Mouse (Mus musculus): ENCODE measurements at regions not wholly inside any gene's neighbourhood (a gene's known extent, or its start where the extent isn't known, plus 50 kb on each side); places are given as distances from the start of the nearest gene placed in this dataset.

DNA sequence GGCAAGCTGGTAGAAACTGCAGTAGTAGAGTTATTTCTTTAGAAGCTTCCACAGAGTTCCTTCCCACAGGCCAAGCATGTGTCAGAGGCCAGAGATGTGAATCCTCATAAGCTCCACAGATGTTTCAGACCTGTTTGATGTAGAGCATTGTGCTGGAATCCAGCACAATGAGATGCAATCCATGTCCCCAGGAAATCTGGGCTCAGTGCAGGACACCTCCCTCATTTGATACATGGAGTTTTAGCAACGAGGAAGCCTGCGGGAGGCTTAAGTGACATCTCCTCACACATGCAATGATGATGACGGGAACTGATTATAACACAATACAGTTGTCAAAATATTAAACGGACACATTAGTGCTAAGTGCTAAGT is 133.7 kb downstream of the Slc30a10 start:
- no peak overlapping the region for H3K27ac ChIP-seq
- 90% methylated on average over 4 of the region's 4 CpGs for WGBS
- no peaks in the 10 kb centered on the region for H3K9me3 ChIP-seq (replicated peaks; ENCODE audit: low read length)
- no peak for ATAC-seq (replicated peaks; ENCODE audit: low FRiP score, low read depth)
- TF ChIP-seq CTCF (IDR thresholded peaks at IDR 0.05; ENCODE audit: low read depth): no peak
- H3K4me3 ChIP-seq (replicated peaks; ENCODE audit: low read depth, low read length): no peak overlapping the region
- no peak overlapping the region for H3K9ac ChIP-seq (ENCODE audit: low read depth, low read length)
- H3K36me3 ChIP-seq (ENCODE audit: insufficient read depth, low read length): no peaks in the 10 kb centered on the region
- no peaks in the 10 kb centered on the region for H3K27me3 ChIP-seq (ENCODE audit: insufficient read depth, low read length)
- DNase-seq (ENCODE audit: low spot score): no peak
- H3K4me2 ChIP-seq (ENCODE audit: low read length): no peak overlapping the region
- H3K4me1 ChIP-seq (replicated peaks; ENCODE audit: insufficient read depth, low read length): no peaks in the 10 kb centered on the region

DNA sequence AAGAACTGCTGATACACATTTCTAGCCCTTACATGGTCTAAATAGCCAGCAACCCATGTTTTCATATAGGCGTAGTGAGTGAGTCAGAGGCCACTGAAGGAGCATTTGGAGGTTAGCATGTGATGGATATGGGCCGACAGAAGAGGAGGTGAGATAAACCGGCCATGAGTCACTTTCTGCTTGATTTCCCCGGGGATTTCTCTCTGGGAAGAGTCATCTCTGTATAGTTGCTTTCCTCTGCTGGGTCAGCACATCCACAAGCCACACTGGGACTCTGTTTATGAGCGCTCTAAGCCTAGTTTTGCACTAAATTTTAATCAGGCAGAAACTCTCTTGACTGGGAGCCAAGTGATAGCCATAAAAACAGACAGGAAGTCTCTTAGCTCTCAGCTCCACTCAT is 142.2 kb downstream of the Slc30a10 start:
- H3K9ac ChIP-seq (ENCODE audit: low read depth, low read length): no peak overlapping the region
- H3K36me3 ChIP-seq (ENCODE audit: insufficient read depth, low read length): no peaks in the 10 kb centered on the region
- DNase-seq (ENCODE audit: low spot score) (no peak), ATAC-seq (replicated peaks; ENCODE audit: low FRiP score, low read depth) (no peak)
- no peak overlapping the region for H3K27ac ChIP-seq
- no peak overlapping the region for H3K4me2 ChIP-seq (ENCODE audit: low read length)
- H3K4me1 ChIP-seq (replicated peaks; ENCODE audit: insufficient read depth, low read length): no peaks in the 10 kb centered on the region
- TF ChIP-seq CTCF (IDR thresholded peaks at IDR 0.05; ENCODE audit: low read depth): no peak
- WGBS: 62% methylated on average over 5 of the region's 5 CpGs
- H3K9me3 ChIP-seq (replicated peaks; ENCODE audit: low read length): 0 out of 2 replicates have a peak, but pooled peaks cover 3% of the 10 kb centered on the region
- H3K4me3 ChIP-seq (replicated peaks; ENCODE audit: low read depth, low read length): no peak overlapping the region
- H3K27me3 ChIP-seq (ENCODE audit: insufficient read depth, low read length): no peaks in the 10 kb centered on the region

DNA sequence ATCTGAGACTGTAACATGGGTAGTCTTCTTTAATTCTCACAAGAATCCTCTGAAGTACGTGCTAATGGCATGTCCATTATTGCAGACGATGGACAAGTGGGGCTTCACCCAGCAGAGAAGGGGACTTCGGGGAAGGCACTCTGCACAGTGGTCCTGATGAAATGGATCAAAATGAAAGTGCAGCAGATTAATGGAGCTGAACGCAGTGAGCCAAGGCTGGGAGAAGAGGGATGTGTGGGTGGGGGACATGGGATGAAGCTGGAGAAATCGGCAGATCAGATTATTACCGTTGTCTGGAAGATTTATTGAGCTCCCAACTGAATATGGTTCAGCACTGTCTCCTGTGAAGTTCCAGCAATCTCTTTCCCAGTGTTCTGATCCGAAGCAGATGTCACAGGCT is 143.9 kb downstream of the Slc30a10 start:
- Histone ChIP-seq H3K9ac (ENCODE audit: low read depth, low read length) (no peak overlapping the region), H3K4me1 (replicated peaks; ENCODE audit: insufficient read depth, low read length) (no peaks in the 10 kb centered on the region), H3K9me3 (replicated peaks; ENCODE audit: low read length) (0 out of 2 replicates have a peak, but pooled peaks cover 3% of the 10 kb centered on the region), H3K4me3 (replicated peaks; ENCODE audit: low read depth, low read length) (no peak overlapping the region), H3K27ac (no peak overlapping the region), H3K27me3 (ENCODE audit: insufficient read depth, low read length) (no peaks in the 10 kb centered on the region), H3K4me2 (ENCODE audit: low read length) (no peak overlapping the region), H3K36me3 (ENCODE audit: insufficient read depth, low read length) (no peaks in the 10 kb centered on the region)
- WGBS: 38% methylated on average over 7 of the region's 7 CpGs
- no peak for ATAC-seq (replicated peaks; ENCODE audit: low FRiP score, low read depth)
- TF ChIP-seq CTCF (IDR thresholded peaks at IDR 0.05; ENCODE audit: low read depth): no peak
- peak; percentile 25 for DNase-seq (ENCODE audit: low spot score)

DNA sequence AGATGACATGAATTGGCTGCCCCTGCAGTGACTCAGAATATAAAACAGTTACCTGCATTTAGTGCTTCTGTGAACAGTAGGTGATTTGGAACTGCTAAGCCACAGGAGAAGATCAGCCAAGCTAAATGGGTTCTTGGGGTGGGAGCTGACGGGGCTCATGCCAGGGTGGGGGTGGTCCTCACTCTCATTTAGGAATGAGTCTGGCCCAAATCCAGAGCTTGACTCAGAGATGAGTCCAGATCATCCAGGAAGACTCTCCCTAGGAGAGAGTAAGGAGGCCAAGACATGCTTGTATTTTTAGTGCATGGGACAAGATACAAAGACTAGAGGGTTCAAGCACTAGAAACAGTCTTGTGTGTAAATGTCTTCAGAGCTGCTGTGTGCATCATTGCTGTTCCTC is 146.5 kb downstream of the Slc30a10 start:
- H3K27me3 ChIP-seq (ENCODE audit: insufficient read depth, low read length): no peaks in the 10 kb centered on the region
- no peak for TF ChIP-seq CTCF (IDR thresholded peaks at IDR 0.05; ENCODE audit: low read depth)
- H3K9me3 ChIP-seq (replicated peaks; ENCODE audit: low read length): 0 out of 2 replicates have a peak, but pooled peaks cover 3% of the 10 kb centered on the region
- no peak overlapping the region for H3K9ac ChIP-seq (ENCODE audit: low read depth, low read length)
- H3K27ac ChIP-seq: no peak overlapping the region
- no peak for ATAC-seq (replicated peaks; ENCODE audit: low FRiP score, low read depth)
- 90% methylated on average over 1 of the region's 1 CpGs for WGBS
- no peak overlapping the region for H3K4me3 ChIP-seq (replicated peaks; ENCODE audit: low read depth, low read length)
- H3K4me1 ChIP-seq (replicated peaks; ENCODE audit: insufficient read depth, low read length): no peaks in the 10 kb centered on the region
- no peaks in the 10 kb centered on the region for H3K36me3 ChIP-seq (ENCODE audit: insufficient read depth, low read length)
- no peak overlapping the region for H3K4me2 ChIP-seq (ENCODE audit: low read length)
- no peak for DNase-seq (ENCODE audit: low spot score)

DNA sequence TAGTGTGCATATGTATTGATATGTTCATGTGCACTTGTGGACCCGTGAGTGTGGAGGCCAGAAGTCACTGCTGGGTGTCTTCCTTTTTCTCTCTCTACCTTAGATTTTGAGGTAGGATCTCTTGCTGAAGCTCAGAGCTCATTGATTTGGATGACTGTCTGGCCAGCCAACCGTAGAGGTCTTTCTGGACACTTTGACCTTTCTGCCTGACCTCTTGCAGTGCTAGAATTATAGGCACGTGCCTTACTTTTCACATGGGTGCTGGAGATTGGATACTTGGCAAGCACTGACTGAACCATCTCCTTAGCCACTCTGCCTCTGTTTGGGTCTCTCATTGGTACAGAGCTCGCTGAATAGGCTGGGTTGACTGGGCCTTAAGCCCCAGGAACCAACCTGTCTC is 151.3 kb downstream of the Slc30a10 start:
- no peak overlapping the region for H3K4me2 ChIP-seq (ENCODE audit: low read length)
- no peak overlapping the region for H3K9ac ChIP-seq (ENCODE audit: low read depth, low read length)
- no peak for DNase-seq (ENCODE audit: low spot score)
- no peaks in the 10 kb centered on the region for H3K27me3 ChIP-seq (ENCODE audit: insufficient read depth, low read length)
- no peaks in the 10 kb centered on the region for H3K36me3 ChIP-seq (ENCODE audit: insufficient read depth, low read length)
- no peak for TF ChIP-seq CTCF (IDR thresholded peaks at IDR 0.05; ENCODE audit: low read depth)
- H3K27ac ChIP-seq: no peak overlapping the region
- no peak overlapping the region for H3K4me3 ChIP-seq (replicated peaks; ENCODE audit: low read depth, low read length)
- no peaks in the 10 kb centered on the region for H3K4me1 ChIP-seq (replicated peaks; ENCODE audit: insufficient read depth, low read length)
- 61% methylated on average over 4 of the region's 4 CpGs for WGBS
- no peak for ATAC-seq (replicated peaks; ENCODE audit: low FRiP score, low read depth)
- no peaks in the 10 kb centered on the region for H3K9me3 ChIP-seq (replicated peaks; ENCODE audit: low read length)

DNA sequence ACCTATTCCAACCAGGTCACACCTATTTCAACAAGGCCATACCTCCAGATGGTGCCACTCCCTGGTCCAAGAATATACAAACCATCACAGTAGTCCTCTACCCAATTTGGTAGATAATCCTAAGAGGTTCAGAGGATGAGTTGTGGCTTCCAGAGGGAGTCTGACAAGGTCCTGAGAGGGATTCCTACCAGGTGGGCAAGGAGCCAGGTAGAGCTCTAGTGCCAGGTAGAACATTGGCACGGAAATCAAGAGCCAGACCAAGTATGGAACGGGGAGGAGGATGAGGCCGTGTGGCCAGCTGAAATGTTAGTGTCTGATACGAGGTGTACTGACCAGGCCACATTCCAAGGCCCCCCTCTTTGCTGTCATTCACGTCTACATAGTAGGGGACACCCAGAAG is 153.0 kb downstream of the Slc30a10 start:
- Histone ChIP-seq H3K27me3 (ENCODE audit: insufficient read depth, low read length) (no peaks in the 10 kb centered on the region), H3K9me3 (replicated peaks; ENCODE audit: low read length) (no peaks in the 10 kb centered on the region), H3K9ac (ENCODE audit: low read depth, low read length) (no peak overlapping the region), H3K4me2 (ENCODE audit: low read length) (no peak overlapping the region), H3K4me3 (replicated peaks; ENCODE audit: low read depth, low read length) (no peak overlapping the region), H3K36me3 (ENCODE audit: insufficient read depth, low read length) (no peaks in the 10 kb centered on the region), H3K4me1 (replicated peaks; ENCODE audit: insufficient read depth, low read length) (no peaks in the 10 kb centered on the region), H3K27ac (no peak overlapping the region)
- DNase-seq (ENCODE audit: low spot score) (no peak), ATAC-seq (replicated peaks; ENCODE audit: low FRiP score, low read depth) (no peak)
- WGBS: 83% methylated on average over 5 of the region's 5 CpGs
- no peak for TF ChIP-seq CTCF (IDR thresholded peaks at IDR 0.05; ENCODE audit: low read depth)

DNA sequence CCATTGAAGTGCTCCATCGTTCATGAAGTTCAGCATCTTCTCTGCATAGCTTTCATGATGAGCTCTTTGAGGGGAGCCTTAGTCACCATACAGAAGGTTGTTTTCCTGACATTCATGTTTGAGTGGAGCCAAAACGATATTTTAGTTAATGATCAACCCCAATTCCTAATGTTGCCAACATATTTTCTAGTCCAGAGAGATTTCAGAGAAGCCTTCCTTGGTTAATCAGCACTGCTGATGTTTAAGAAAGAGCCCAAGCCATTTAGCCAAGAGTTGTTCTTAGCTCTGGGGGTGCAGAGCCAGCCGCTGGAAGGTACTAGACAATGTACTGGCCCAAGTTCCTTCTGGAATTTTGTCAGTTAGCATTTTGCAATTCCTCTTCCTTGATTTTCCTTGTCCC is 153.8 kb downstream of the Slc30a10 start:
- ATAC-seq (replicated peaks; ENCODE audit: low FRiP score, low read depth) (no peak), DNase-seq (ENCODE audit: low spot score) (no peak)
- no peaks in the 10 kb centered on the region for H3K9me3 ChIP-seq (replicated peaks; ENCODE audit: low read length)
- no peak overlapping the region for H3K9ac ChIP-seq (ENCODE audit: low read depth, low read length)
- H3K4me2 ChIP-seq (ENCODE audit: low read length): no peak overlapping the region
- H3K4me1 ChIP-seq (replicated peaks; ENCODE audit: insufficient read depth, low read length): no peaks in the 10 kb centered on the region
- TF ChIP-seq CTCF (IDR thresholded peaks at IDR 0.05; ENCODE audit: low read depth): no peak
- no peaks in the 10 kb centered on the region for H3K27me3 ChIP-seq (ENCODE audit: insufficient read depth, low read length)
- WGBS: 75% methylated on average over 3 of the region's 3 CpGs
- no peak overlapping the region for H3K27ac ChIP-seq
- H3K36me3 ChIP-seq (ENCODE audit: insufficient read depth, low read length): no peaks in the 10 kb centered on the region
- no peak overlapping the region for H3K4me3 ChIP-seq (replicated peaks; ENCODE audit: low read depth, low read length)

Data from kidney, postnatal 0 days (tissue).